Mouse (Mus musculus): Measurements from ENCODE around the gene Klhl25.
"Not testable (repeated sequence)": the region's sequence is repeated elsewhere in the genome, so short reads cannot be mapped to it uniquely, and the experiment has no call there.

Klhl25 gene

GRCm38 (mm10) chr7:75846942-75847341, 1.2 kb upstream of the Klhl25 start:
- no peak for DNase-seq

GRCm38 (mm10) chr7:75847489-75847888, 621 bp upstream of the Klhl25 start:
- DNase-seq = no peak

- DNase-seq = peak; percentile 56
Measured at GRCm38 (mm10) chr7:75848776-75849670, 913 bp downstream of the Klhl25 start.

GRCm38 (mm10) chr7:75850396-75850795, 2.3 kb downstream of the Klhl25 start:
- not testable (repeated sequence) for DNase-seq

GRCm38 (mm10) chr7:75851290-75851689, 3.2 kb downstream of the Klhl25 start:
- DNase-seq = no peak

GRCm38 (mm10) chr7:75852363-75852762, 4.3 kb downstream of the Klhl25 start:
- peak; percentile 67 for DNase-seq

- peak; percentile 10 for DNase-seq
Measured at GRCm38 (mm10) chr7:75853171-75853830, 5.2 kb downstream of the Klhl25 start.

- DNase-seq = peak; percentile 72
Measured at GRCm38 (mm10) chr7:75854231-75854925, 6.3 kb downstream of the Klhl25 start.

GRCm38 (mm10) chr7:75855028-75855427, 6.9 kb downstream of the Klhl25 start:
- no peak for DNase-seq

GRCm38 (mm10) chr7:75856259-75856658, 8.1 kb downstream of the Klhl25 start:
- no peak for DNase-seq

GRCm38 (mm10) chr7:75859771-75860196, 11.7 kb downstream of the Klhl25 start:
- peak; percentile 75 for DNase-seq

- peak; percentile 57 for DNase-seq
Measured at GRCm38 (mm10) chr7:75861638-75862426, 13.7 kb downstream of the Klhl25 start.

GRCm38 (mm10) chr7:75862427-75862781, 14.3 kb downstream of the Klhl25 start:
- peak; percentile 34 for DNase-seq

GRCm38 (mm10) chr7:75863248-75863911, 15.3 kb downstream of the Klhl25 start:
- peak; percentile 18 for DNase-seq

GRCm38 (mm10) chr7:75865026-75865425, 16.9 kb downstream of the Klhl25 start:
- DNase-seq = peak; percentile 4

GRCm38 (mm10) chr7:75866557-75866956, 18.4 kb downstream of the Klhl25 start:
- peak; percentile 3 for DNase-seq

GRCm38 (mm10) chr7:75868687-75869086, 20.6 kb downstream of the Klhl25 start:
- DNase-seq = no peak

GRCm38 (mm10) chr7:75870551-75870950, 22.4 kb downstream of the Klhl25 start:
- DNase-seq = no peak

- peak; percentile 1 for DNase-seq
Measured at GRCm38 (mm10) chr7:75872255-75872654, 24.1 kb downstream of the Klhl25 start.

GRCm38 (mm10) chr7:75872697-75873096, 24.6 kb downstream of the Klhl25 start:
- peak; percentile 7 for DNase-seq

- DNase-seq = peak; percentile 5
Measured at GRCm38 (mm10) chr7:75873216-75873615, 25.1 kb downstream of the Klhl25 start.

- DNase-seq = peak; percentile 11
Measured at GRCm38 (mm10) chr7:75873746-75874145, 25.6 kb downstream of the Klhl25 start.
